15 mouse cellular contexts compared by ENCODE assay signal in the genomic region with DNA sequence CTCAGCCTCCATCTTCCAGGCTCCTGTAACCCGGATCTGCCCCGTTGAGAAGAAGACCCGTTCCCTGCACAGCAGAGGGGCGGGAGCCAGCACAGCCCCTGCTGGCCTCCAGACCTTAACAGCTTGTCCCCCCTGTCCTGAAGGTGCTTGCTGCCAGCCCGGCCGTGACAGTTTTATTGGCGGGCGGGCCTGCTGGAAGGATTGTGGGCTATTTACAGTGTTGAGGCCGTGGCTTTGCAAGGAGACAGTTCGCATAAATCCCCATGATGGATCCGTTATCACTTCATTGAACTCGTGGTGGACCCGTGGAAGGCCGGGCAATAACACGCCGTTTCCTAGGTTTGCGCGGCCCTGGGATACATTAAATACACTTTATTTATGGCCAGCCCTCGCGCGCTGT.
DNase-seq lines count a peak whose midpoint lies in the region; ATAC-seq and TF ChIP-seq lines count a peak whose summit lies in the region.
"Had no signal": no experiment of that assay in that cellular context is flagged by ENCODE, and none has a peak within 500 bp of the region (broad histone marks: within the 10 kb centered on the region; RNA-seq: fewer than 3 reads in every experiment).

No protein-coding gene starts in this region.

- H3K27ac ChIP-seq in kidney, embryonic 15.5 days: no peak overlapping the region
- no peak overlapping the region for H3K27ac ChIP-seq in limb, embryonic 14.5 days (replicated peaks; ENCODE audit: low read depth, low read length)
- H3K27ac ChIP-seq: embryonic facial prominence, embryonic 12.5 days; heart, embryonic 13.5 days; liver, embryonic 15.5 days; macrophage had no signal

- H3K4me2 ChIP-seq in kidney, embryonic 15.5 days: peak overlapping the region; percentile 22; the same call in 1 of the 2 replicates
- H3K4me2 ChIP-seq in limb, embryonic 14.5 days (replicated peaks; ENCODE audit: low read depth, low read length, severe bottlenecking): 0 out of 2 replicates have a peak overlapping the region, but pooled peaks have one; percentile 6
- H3K4me2 ChIP-seq: embryonic facial prominence, embryonic 12.5 days; heart, embryonic 13.5 days; liver, embryonic 15.5 days had no signal

- no peak overlapping the region for H3K4me3 ChIP-seq in kidney, embryonic 15.5 days (replicated peaks)
- H3K4me3 ChIP-seq in limb, embryonic 14.5 days (replicated peaks; ENCODE audit: low read length): no peak overlapping the region
- H3K4me3 ChIP-seq: embryonic facial prominence, embryonic 12.5 days; heart, embryonic 13.5 days; liver, embryonic 15.5 days had no signal

- DNase-seq in embryo, embryonic 10.5 days (ENCODE audit: low spot score): peak; percentile 52
- DNase-seq in embryo, embryonic 11 days: no peak
- DNase-seq in kidney, postnatal 36 days: no peak
- DNase-seq in ZHBTc4 (ENCODE audit: low read depth, low spot score): peak; percentile 20
- DNase-seq in limb, embryonic 14.5 days (ENCODE audit: low spot score): no peak
- no peak for DNase-seq in gastrocnemius, adult 8-10 months (ENCODE audit: low spot score in 2 of 2)
- DNase-seq in lung, postnatal 25 days (ENCODE audit: low spot score): no peak
- DNase-seq: B cell, adult 2 months; forebrain, postnatal 0 days; gastrocnemius, postnatal 36 days had no signal

- no peaks in the 10 kb centered on the region; the same call in 1 of the 2 replicates for H3K9me3 ChIP-seq in kidney, embryonic 15.5 days (replicated peaks)
- no peaks in the 10 kb centered on the region for H3K9me3 ChIP-seq in limb, embryonic 14.5 days (ENCODE audit: control insufficient read depth, low read length)
- H3K9me3 ChIP-seq: embryonic facial prominence, embryonic 12.5 days; heart, embryonic 13.5 days; liver, embryonic 15.5 days had no signal

- peak; percentile 30; the same call in 1 of the 2 replicates for ATAC-seq in kidney, embryonic 15.5 days (replicated peaks; ENCODE audit: low FRiP score)
- ATAC-seq in limb, embryonic 14.5 days (ENCODE audit: low FRiP score, low read depth): 0 out of 2 replicates have a peak, but pooled peaks have one; percentile 12
- ATAC-seq: forebrain, postnatal 0 days had no signal

- peaks cover 22% of the 10 kb centered on the region for H3K27me3 ChIP-seq in kidney, embryonic 15.5 days
- no peaks in the 10 kb centered on the region for H3K27me3 ChIP-seq in limb, embryonic 14.5 days (ENCODE audit: control insufficient read depth, insufficient read depth, low read length)
- H3K27me3 ChIP-seq: embryonic facial prominence, embryonic 12.5 days; heart, embryonic 13.5 days had no signal

- H3K4me1 ChIP-seq in kidney, embryonic 15.5 days: peaks cover 60% of the 10 kb centered on the region
- H3K4me1 ChIP-seq in limb, embryonic 14.5 days (ENCODE audit: control insufficient read depth, insufficient read depth, low read length): peaks cover 17% of the 10 kb centered on the region

- 13% methylated on average over 21 of the region's 21 CpGs for WGBS in kidney, embryonic 15.5 days
- WGBS in limb, embryonic 14.5 days: 10% methylated on average over 21 of the region's 21 CpGs

- no peak for TF ChIP-seq POLR2A in limb, embryonic 14.5 days (IDR thresholded peaks at IDR 0.05; ENCODE audit: borderline replicate concordance, extremely low read depth, insufficient read depth, insufficient read length)

- no peak overlapping the region for H3K9ac ChIP-seq in kidney, embryonic 15.5 days
- H3K9ac ChIP-seq in limb, embryonic 14.5 days (ENCODE audit: low read depth, low read length, severe bottlenecking): 0 out of 2 replicates have a peak overlapping the region, but pooled peaks have one; percentile 7
- H3K9ac ChIP-seq: embryonic facial prominence, embryonic 12.5 days; forebrain, postnatal 0 days; heart, embryonic 13.5 days; liver, embryonic 15.5 days had no signal

- no peaks in the 10 kb centered on the region for H3K36me3 ChIP-seq in kidney, embryonic 15.5 days
- no peaks in the 10 kb centered on the region for H3K36me3 ChIP-seq in limb, embryonic 14.5 days (ENCODE audit: control insufficient read depth, insufficient read depth, low read length)
- H3K36me3 ChIP-seq: embryonic facial prominence, embryonic 12.5 days; heart, embryonic 13.5 days; liver, embryonic 15.5 days had no signal

Comparison
In these comparisons a context has a peak if more than half of its experiments do, and no peak if none do; other contexts are left out.
1. DNase-seq: peak in embryo, embryonic 10.5 days (single experiment) and ZHBTc4 (single experiment); none in embryo, embryonic 11 days (single experiment), kidney, postnatal 36 days (0 of 2), limb, embryonic 14.5 days (single experiment), gastrocnemius, adult 8-10 months (0 of 2) and lung, postnatal 25 days (single experiment).